Mouse (Mus musculus) forebrain, embryonic 10.5 days (tissue): ENCODE measurements around the gene Coch. TPM values are rescaled to one million over a fixed set of nuclear protein-coding genes. Genes with fewer than 3 reads are reported as not detected.
"Not testable (repeated sequence)": the region's sequence is repeated elsewhere in the genome, so short reads cannot be mapped to it uniquely, and the experiment has no call there.

Experiments
- DNase-seq: peaks from one replicate; pipeline ENCODE4 v3.0.0-alpha.2; 2017; ENCODE audit warnings: low spot score; ENCODE audit errors: extremely low spot score
- H3K27ac ChIP-seq: fragments of 300-500 bp; sonication (generic); 2 replicates; pipeline ENCODE4 v1.5.1; 2016; ENCODE audit warnings: mild to moderate bottlenecking
- H3K27me3 ChIP-seq: fragments of 300-500 bp; sonication (generic); 2 replicates; pipeline ENCODE4 v1.6.1; 2016; ENCODE audit warnings: mild to moderate bottlenecking; ENCODE audit not compliant: poor library complexity, severe bottlenecking
- H3K36me3 ChIP-seq: fragments of 300-500 bp; sonication (generic); replicated peaks from 2 replicates; pipeline ENCODE4 v1.6.1; 2016; ENCODE audit warnings: mild to moderate bottlenecking, moderate library complexity
- H3K4me1 ChIP-seq: fragments of 300-500 bp; sonication (generic); 2 replicates; pipeline ENCODE4 v1.6.1; 2016
- H3K4me3 ChIP-seq: fragments of 300-500 bp; sonication (generic); 2 replicates; pipeline ENCODE4 v1.5.1; 2016; ENCODE audit warnings: mild to moderate bottlenecking, moderate library complexity
- H3K9me3 ChIP-seq: fragments of 300-500 bp; sonication (generic); 2 replicates; pipeline ENCODE4 v1.6.1; 2016; ENCODE audit warnings: mild to moderate bottlenecking, moderate library complexity
- WGBS: fragments of 180-500 bp; shearing (Covaris S2); methylation state at CpG from one replicate; pipeline ENCODE4 v1.1.7; 2016; 5-methylcytosine and 5-hydroxymethylcytosine counted together
- polyA plus RNA-seq: library from polyadenylated mRNA; unstranded; fragments of >200 nt; fragmentation: Nextera tagmentation; extraction: Ambion mirVana; gene quantifications from 2 replicates; pipeline ENCODE4 v1.2.1, GENCODE M21; 2016

Gene Coch
- polyA plus RNA-seq, 1 experiment from 2014 or later = 3.4 TPM

- Histone ChIP-seq H3K4me3 (no peak overlapping the region), H3K27me3 (no peaks in the 10 kb centered on the region), H3K36me3 (peaks cover 40% of the 10 kb centered on the region), H3K9me3 (no peaks in the 10 kb centered on the region), H3K27ac (no peak overlapping the region), H3K4me1 (no peaks in the 10 kb centered on the region)
- DNase-seq = no peak
- 97% methylated on average over 10 of the region's 10 CpGs for WGBS
These were observed 10.2 kb downstream of the Coch start for GRCm38 (mm10) chr12:51603306-51603705.

DNA sequence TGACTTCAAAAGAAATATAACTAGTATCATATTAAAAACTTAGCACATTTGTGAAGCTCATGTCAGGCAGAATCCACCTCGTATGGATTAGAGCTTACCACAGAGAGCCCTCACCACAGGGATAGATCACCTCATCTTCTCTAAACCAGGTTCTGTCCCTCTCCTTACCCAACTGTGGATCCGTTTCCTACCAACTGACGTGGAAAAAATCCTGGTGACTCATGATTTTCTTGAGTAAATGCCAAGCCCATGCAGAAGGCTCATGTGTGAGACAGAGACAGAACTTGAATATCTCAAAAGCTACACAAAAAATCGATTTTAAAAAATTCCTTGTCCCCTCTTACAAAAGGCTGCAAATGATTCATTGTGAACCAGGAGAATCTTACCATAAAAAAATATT lies 13.0 kb downstream of the Coch start:
- Histone ChIP-seq H3K9me3 (no peaks in the 10 kb centered on the region), H3K27ac (no peak overlapping the region), H3K4me3 (no peak overlapping the region), H3K4me1 (no peaks in the 10 kb centered on the region), H3K36me3 (peaks cover 66% of the 10 kb centered on the region), H3K27me3 (no peaks in the 10 kb centered on the region)
- 87% methylated on average over 4 of the region's 4 CpGs for WGBS
- DNase-seq = no peak

GRCm38 (mm10) chr12:51612361-51612760 lies 19.2 kb downstream of the Coch start:
- Histone ChIP-seq H3K9me3 (no peaks in the 10 kb centered on the region), H3K4me3 (no peak overlapping the region), H3K4me1 (no peaks in the 10 kb centered on the region), H3K36me3 (peaks cover 93% of the 10 kb centered on the region), H3K27ac (no peak overlapping the region), H3K27me3 (no peaks in the 10 kb centered on the region)
- DNase-seq = no peak
- 75% methylated on average over 5 of the region's 5 CpGs for WGBS

DNA sequence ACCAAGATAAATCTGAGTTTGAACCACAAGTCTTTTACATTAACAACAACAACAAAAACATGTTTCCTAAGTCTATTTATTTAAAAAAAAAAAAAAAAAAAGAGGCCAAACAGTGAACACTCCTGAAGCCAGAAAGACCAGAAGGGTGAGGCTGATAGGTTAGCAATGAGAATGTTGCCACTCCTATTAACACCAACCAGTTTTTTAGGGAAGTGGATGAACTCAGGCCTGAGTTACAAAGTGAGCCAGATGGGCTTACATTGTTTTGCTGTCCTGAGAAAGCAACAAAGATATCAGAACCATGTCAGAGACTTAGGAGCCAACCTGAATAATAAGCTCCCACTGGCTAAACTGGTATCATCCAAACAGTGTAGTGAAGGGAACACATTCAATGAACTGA lies 27.4 kb downstream of the Coch start:
- H3K36me3 ChIP-seq = peaks cover 78% of the 10 kb centered on the region
- no peak overlapping the region for H3K4me3 ChIP-seq
- H3K27ac ChIP-seq = no peak overlapping the region
- H3K4me1 ChIP-seq = no peaks in the 10 kb centered on the region
- no peaks in the 10 kb centered on the region for H3K9me3 ChIP-seq
- no peaks in the 10 kb centered on the region for H3K27me3 ChIP-seq
- DNase-seq = no peak

DNA sequence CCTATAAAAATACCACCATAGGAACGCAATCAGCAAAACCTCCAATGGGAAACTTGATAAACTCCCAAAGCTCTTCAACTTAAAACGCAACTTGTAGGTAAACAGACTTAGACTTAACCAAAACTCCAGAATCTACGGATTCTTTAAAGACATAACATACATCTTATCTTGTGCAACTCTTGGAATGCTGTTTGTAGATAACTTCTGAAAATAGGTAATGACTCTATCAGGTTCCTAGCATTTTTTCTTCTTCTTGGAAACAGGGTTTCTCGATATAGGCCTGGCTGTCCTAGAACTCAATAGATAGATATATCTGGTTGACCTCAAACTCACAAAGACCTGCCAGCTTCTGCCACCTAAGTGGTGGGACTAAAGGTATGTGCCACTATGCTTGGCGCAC lies 28.0 kb downstream of the Coch start:
- 95% methylated on average over 5 of the region's 5 CpGs for WGBS
- H3K27me3 ChIP-seq = no peaks in the 10 kb centered on the region
- H3K4me3 ChIP-seq = no peak overlapping the region
- peaks cover 79% of the 10 kb centered on the region for H3K36me3 ChIP-seq
- no peak for DNase-seq
- H3K4me1 ChIP-seq = no peaks in the 10 kb centered on the region
- H3K27ac ChIP-seq = no peak overlapping the region
- no peaks in the 10 kb centered on the region for H3K9me3 ChIP-seq

GRCm38 (mm10) chr12:51622670-51623365 lies 29.7 kb downstream of the Coch start:
- no peak for DNase-seq
- H3K27ac ChIP-seq = no peak overlapping the region
- H3K4me3 ChIP-seq = no peak overlapping the region
- 88% methylated on average over 5 of the region's 5 CpGs for WGBS
- no peaks in the 10 kb centered on the region for H3K27me3 ChIP-seq
- no peaks in the 10 kb centered on the region for H3K9me3 ChIP-seq
- H3K4me1 ChIP-seq = no peaks in the 10 kb centered on the region
- H3K36me3 ChIP-seq = peaks cover 75% of the 10 kb centered on the region

DNA sequence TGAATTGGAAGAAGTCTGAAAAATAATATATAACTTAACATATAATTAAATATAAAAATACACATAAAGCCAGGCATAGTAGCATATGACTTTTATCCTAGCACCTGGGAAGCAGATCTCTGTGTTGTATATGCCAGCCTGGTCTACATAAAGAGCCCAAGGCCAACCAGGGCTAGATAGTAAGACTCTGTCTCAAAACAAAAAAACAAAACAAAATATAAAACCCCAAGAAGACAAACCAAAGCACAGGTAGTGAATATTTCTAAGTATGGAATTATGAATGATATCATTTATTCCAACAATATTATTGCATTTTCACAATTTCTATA lies 30.2 kb downstream of the Coch start:
- H3K27me3 ChIP-seq = no peaks in the 10 kb centered on the region
- no peaks in the 10 kb centered on the region for H3K9me3 ChIP-seq
- no peak overlapping the region for H3K4me3 ChIP-seq
- DNase-seq = no peak
- H3K36me3 ChIP-seq = peaks cover 70% of the 10 kb centered on the region
- no peak overlapping the region for H3K27ac ChIP-seq
- H3K4me1 ChIP-seq = no peaks in the 10 kb centered on the region

DNA sequence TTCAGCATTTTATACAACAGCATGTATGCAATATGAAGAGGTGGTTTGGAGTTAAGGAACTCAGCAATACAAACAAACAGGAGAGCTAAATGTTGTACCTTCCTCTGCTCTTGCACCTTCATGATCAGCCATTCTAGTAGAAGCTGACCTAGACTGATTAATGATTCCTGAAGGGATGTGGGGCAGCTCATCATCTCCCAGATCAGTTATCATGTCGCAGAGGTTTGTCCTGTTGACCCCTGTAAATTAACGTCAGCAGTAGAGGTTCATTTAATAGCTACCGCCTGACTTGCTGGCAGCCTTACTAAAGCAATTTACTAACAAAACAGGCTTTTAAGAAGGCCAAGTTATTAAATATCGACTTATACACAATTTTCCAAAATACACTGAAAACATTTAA lies 40.3 kb downstream of the Coch start:
- H3K9me3 ChIP-seq = no peaks in the 10 kb centered on the region
- 73% methylated on average over 4 of the region's 4 CpGs for WGBS
- no peak overlapping the region for H3K4me3 ChIP-seq
- H3K4me1 ChIP-seq = no peaks in the 10 kb centered on the region
- no peaks in the 10 kb centered on the region for H3K27me3 ChIP-seq
- DNase-seq = no peak
- no peak overlapping the region for H3K27ac ChIP-seq
- H3K36me3 ChIP-seq = peaks cover 11% of the 10 kb centered on the region

DNA sequence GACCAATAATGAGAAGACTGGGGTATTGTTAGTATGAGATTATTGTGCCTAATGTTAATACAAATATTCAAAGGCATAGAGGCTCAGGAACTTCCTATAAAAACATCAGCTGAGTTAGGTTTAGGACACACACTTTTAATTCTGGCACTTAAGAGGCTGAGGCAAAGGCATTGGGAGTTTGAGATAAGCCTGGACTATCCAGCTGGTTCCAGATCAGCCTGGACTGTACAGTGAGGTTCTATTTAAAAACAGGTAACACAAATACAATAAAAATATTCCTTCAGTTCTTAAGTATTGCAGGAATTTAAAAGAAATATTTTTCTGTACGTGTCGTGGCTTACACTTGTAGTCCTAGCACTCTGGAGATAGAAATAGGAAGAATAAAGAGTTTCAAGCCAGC lies 43.1 kb downstream of the Coch start:
- Histone ChIP-seq H3K9me3 (no peaks in the 10 kb centered on the region), H3K27ac (no peak overlapping the region), H3K4me3 (no peak overlapping the region), H3K4me1 (no peaks in the 10 kb centered on the region), H3K36me3 (peaks cover 18% of the 10 kb centered on the region), H3K27me3 (no peaks in the 10 kb centered on the region)
- WGBS = 96% methylated on average over 2 of the region's 2 CpGs
- no peak for DNase-seq

GRCm38 (mm10) chr12:51636689-51637470 lies 43.7 kb downstream of the Coch start:
- no peaks in the 10 kb centered on the region for H3K4me1 ChIP-seq
- peaks cover 23% of the 10 kb centered on the region for H3K36me3 ChIP-seq

DNA sequence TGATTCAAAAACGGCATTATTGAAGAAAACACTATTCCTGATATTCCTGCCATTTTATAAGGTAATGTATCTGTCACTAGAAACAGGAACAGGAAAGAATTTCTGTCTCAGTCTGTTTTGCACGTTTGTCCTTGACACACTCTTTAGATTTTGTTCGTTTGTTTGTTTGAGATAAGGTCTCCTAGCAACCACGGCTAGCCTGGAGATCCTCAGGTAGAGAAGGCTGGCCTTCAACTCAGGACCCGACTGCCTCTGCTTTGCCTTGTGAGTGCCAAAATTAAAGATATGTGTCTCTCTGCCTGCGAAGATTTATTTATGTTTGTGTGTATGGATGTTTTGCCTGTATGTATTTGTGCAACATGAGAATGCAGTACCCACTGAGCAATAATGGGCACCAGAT lies 48.7 kb downstream of the Coch start:
- Histone ChIP-seq H3K27me3 (no peaks in the 10 kb centered on the region), H3K36me3 (peaks cover 44% of the 10 kb centered on the region), H3K9me3 (no peaks in the 10 kb centered on the region), H3K4me1 (no peaks in the 10 kb centered on the region), H3K27ac (no peak overlapping the region), H3K4me3 (no peak overlapping the region)
- no peak for DNase-seq
- WGBS = 81% methylated on average over 6 of the region's 6 CpGs

More at GRCm38 (mm10) chr12:51636689-51637470, 43.7 kb downstream of the Coch start:
- Histone ChIP-seq H3K9me3 (no peaks in the 10 kb centered on the region), H3K27me3 (no peaks in the 10 kb centered on the region), H3K27ac (no peak overlapping the region), H3K4me3 (no peak overlapping the region)
- no peak for DNase-seq
- 91% methylated on average over 2 of the region's 2 CpGs for WGBS

- not testable (repeated sequence) for H3K27me3 ChIP-seq, DNase-seq, H3K4me1 ChIP-seq, H3K27ac ChIP-seq, H3K4me3 ChIP-seq, H3K9me3 ChIP-seq
- peaks cover 80% of the 10 kb centered on the region for H3K36me3 ChIP-seq
These were observed 56.3 kb downstream of the Coch start for GRCm38 (mm10) chr12:51649401-51649800.
